Mouse (Mus musculus) megakaryocyte, embryonic 14.5 days (primary cell): ENCODE data around the gene Rhob.

Experiments
- FLI1 ChIP-seq: IDR thresholded peaks from 2 replicates; pipeline ENCODE4 v1.6.1; 2012; ENCODE audit warnings: low read length, inconsistent platforms, mixed read lengths
- GATA1 ChIP-seq: IDR thresholded peaks from 3 replicates; pipeline ENCODE4 v1.6.1; 2012; ENCODE audit warnings: mixed read lengths, low read length, inconsistent platforms, borderline replicate concordance

- no peak for TF ChIP-seq GATA1
- TF ChIP-seq FLI1: no peak
These were observed 24.3 kb upstream of the Rhob start for GRCm38 (mm10) chr12:8524062-8524461.
